Mouse (Mus musculus) midbrain, embryonic 11.5 days (tissue): ENCODE results near the gene C5ar2. TPM values are rescaled to one million over a fixed set of nuclear protein-coding genes. Genes with fewer than 3 reads are reported as not detected.
A peak's percentile ranks its signal among the peaks of the same experiment; 100 is the strongest.

ENCODE experiments used
- ATAC-seq: fragments of 200-750 bp; cut with Nextera tagmentation; 2 replicates; pipeline ENCODE4 v1.8.0; 2017; ENCODE audit warnings: moderate TSS enrichment, moderate library complexity; ENCODE audit not compliant: low FRiP score
- DNase-seq: peaks from one replicate; pipeline ENCODE4 v3.0.0; 2015; ENCODE audit warnings: low spot score; ENCODE audit errors: missing footprints
- H3K27ac ChIP-seq: fragments of 300-500 bp; sonication (generic); 2 replicates; pipeline ENCODE4 v1.5.1; 2014; ENCODE audit warnings: low read depth, low read length
- H3K27me3 ChIP-seq: fragments of 300-500 bp; sonication (generic); 2 replicates; pipeline ENCODE4 v1.6.1; 2014; ENCODE audit warnings: mild to moderate bottlenecking, low read length, moderate library complexity, mixed read lengths; ENCODE audit not compliant: control insufficient read depth, insufficient read depth
- H3K36me3 ChIP-seq: fragments of 300-500 bp; sonication (generic); 2 replicates; pipeline ENCODE4 v1.6.1; 2014; ENCODE audit warnings: mild to moderate bottlenecking, low read length, moderate library complexity, mixed read lengths; ENCODE audit not compliant: control insufficient read depth, insufficient read depth
- H3K4me1 ChIP-seq: fragments of 300-500 bp; sonication (generic); 2 replicates; pipeline ENCODE4 v1.6.1; 2014; ENCODE audit warnings: low read length; ENCODE audit not compliant: control insufficient read depth, insufficient read depth
- H3K4me2 ChIP-seq: fragments of 300-500 bp; sonication (generic); 2 replicates; pipeline ENCODE4 v1.6.1; 2014; ENCODE audit warnings: mild to moderate bottlenecking, moderate library complexity
- H3K4me3 ChIP-seq: fragments of 300-500 bp; sonication (generic); 2 replicates; pipeline ENCODE4 v1.5.1; 2014; ENCODE audit warnings: low read depth, low read length
- H3K9ac ChIP-seq: fragments of 300-500 bp; sonication (generic); 2 replicates; pipeline ENCODE4 v1.6.1; 2014; ENCODE audit warnings: low read length
- H3K9me3 ChIP-seq: fragments of 300-500 bp; sonication (generic); 2 replicates; pipeline ENCODE4 v1.6.1; 2016; ENCODE audit warnings: low read length; ENCODE audit not compliant: control insufficient read depth
- WGBS: fragments of 180-500 bp; shearing (Covaris S2); extraction: QIAGEN DNeasy Blood & Tissue Kit; methylation state at CpG from one replicate; pipeline ENCODE4 v1.1.7; 2014; 5-methylcytosine and 5-hydroxymethylcytosine counted together
- polyA plus RNA-seq: library from polyadenylated mRNA; unstranded; fragments of >200 nt; fragmentation: Nextera tagmentation; extraction: Ambion mirVana; gene quantifications from 2 replicates; pipeline ENCODE4 v1.2.1, GENCODE M21; 2014

The C5ar2 gene
- polyA plus RNA-seq, 1 experiment from 2014 or later: 0.12 TPM

GRCm38 (mm10) chr7:16241787-16242186 is 2.2 kb downstream of the C5ar2 start:
- H3K9me3 ChIP-seq: no peaks in the 10 kb centered on the region
- no peak for DNase-seq
- no peaks in the 10 kb centered on the region for H3K36me3 ChIP-seq

GRCm38 (mm10) chr7:16240978-16241303 is 3.0 kb downstream of the C5ar2 start:
- Histone ChIP-seq H3K9ac (no peak overlapping the region), H3K27ac (no peak overlapping the region), H3K9me3 (no peaks in the 10 kb centered on the region), H3K27me3 (no peaks in the 10 kb centered on the region), H3K36me3 (no peaks in the 10 kb centered on the region), H3K4me2 (no peak overlapping the region), H3K4me1 (no peaks in the 10 kb centered on the region), H3K4me3 (no peak overlapping the region)
- ATAC-seq (no peak), DNase-seq (no peak)
- WGBS: 97% methylated on average over 1 of the region's 1 CpGs

More at GRCm38 (mm10) chr7:16241787-16242186, 2.2 kb downstream of the C5ar2 start:
- 67% methylated on average over 11 of the region's 11 CpGs for WGBS
- Histone ChIP-seq H3K4me3 (no peak overlapping the region), H3K4me2 (no peak overlapping the region), H3K27me3 (no peaks in the 10 kb centered on the region), H3K4me1 (no peaks in the 10 kb centered on the region), H3K9ac (no peak overlapping the region), H3K27ac (no peak overlapping the region)
- no peak for ATAC-seq

- Histone ChIP-seq H3K9me3 (no peaks in the 10 kb centered on the region), H3K4me2 (no peak overlapping the region), H3K27me3 (no peaks in the 10 kb centered on the region), H3K27ac (no peak overlapping the region), H3K4me3 (no peak overlapping the region), H3K4me1 (no peaks in the 10 kb centered on the region), H3K36me3 (no peaks in the 10 kb centered on the region), H3K9ac (no peak overlapping the region)
- 78% methylated on average over 7 of the region's 7 CpGs for WGBS
- ATAC-seq (no peak), DNase-seq (no peak)
Measured at GRCm38 (mm10) chr7:16240281-16240977, 3.5 kb downstream of the C5ar2 start.

GRCm38 (mm10) chr7:16239554-16239997 is 4.4 kb downstream of the C5ar2 start:
- Histone ChIP-seq H3K27ac (no peak overlapping the region), H3K27me3 (no peaks in the 10 kb centered on the region), H3K9ac (no peak overlapping the region), H3K4me3 (no peak overlapping the region), H3K4me2 (no peak overlapping the region), H3K4me1 (no peaks in the 10 kb centered on the region), H3K36me3 (no peaks in the 10 kb centered on the region), H3K9me3 (no peaks in the 10 kb centered on the region)
- WGBS: 72% methylated on average over 9 of the region's 9 CpGs
- ATAC-seq (no peak), DNase-seq (no peak)

- Histone ChIP-seq H3K9me3 (peaks cover 4% of the 10 kb centered on the region; the same call in 1 of the 2 replicates), H3K4me3 (no peak overlapping the region), H3K36me3 (no peaks in the 10 kb centered on the region), H3K27ac (no peak overlapping the region), H3K4me2 (no peak overlapping the region), H3K4me1 (no peaks in the 10 kb centered on the region), H3K27me3 (no peaks in the 10 kb centered on the region), H3K9ac (no peak overlapping the region)
- ATAC-seq (no peak), DNase-seq (no peak)
- 61% methylated on average over 5 of the region's 5 CpGs for WGBS
Measured at GRCm38 (mm10) chr7:16229869-16230268, 14.1 kb downstream of the C5ar2 start.

- peak; percentile 100 for DNase-seq
- 2% methylated on average over 34 of the region's 34 CpGs for WGBS
- H3K4me1 ChIP-seq: peaks cover 4% of the 10 kb centered on the region
Measured at GRCm38 (mm10) chr7:16221582-16222272, 22.2 kb downstream of the C5ar2 start, which contains the start of gene Dhx34. TSS of gene Dhx34 (minus strand) at chr7:16222037.

GRCm38 (mm10) chr7:16213986-16214385 is 30.0 kb downstream of the C5ar2 start:
- H3K36me3 ChIP-seq: peaks cover 17% of the 10 kb centered on the region
- no peak overlapping the region for H3K27ac ChIP-seq
- H3K4me3 ChIP-seq: no peak overlapping the region
- no peaks in the 10 kb centered on the region for H3K4me1 ChIP-seq
- H3K9ac ChIP-seq: no peak overlapping the region
- H3K9me3 ChIP-seq: no peaks in the 10 kb centered on the region
- H3K27me3 ChIP-seq: no peaks in the 10 kb centered on the region
- 91% methylated on average over 9 of the region's 9 CpGs for WGBS
- DNase-seq (no peak), ATAC-seq (no peak)
- H3K4me2 ChIP-seq: no peak overlapping the region

More at GRCm38 (mm10) chr7:16221582-16222272, 22.2 kb downstream of the C5ar2 start, which contains the start of gene Dhx34:
- Histone ChIP-seq H3K9ac (peak within 1 kb of the TSS; percentile 76), H3K9me3 (no peaks in the 10 kb centered on the region), H3K27me3 (no peaks in the 10 kb centered on the region), H3K36me3 (no peaks in the 10 kb centered on the region; the same call in 1 of the 2 replicates), H3K27ac (no peak within 1 kb of the TSS), H3K4me3 (peak within 1 kb of the TSS; percentile 59), H3K4me2 (peak within 1 kb of the TSS; percentile 65)
- peak; percentile 96 for ATAC-seq

- WGBS: 95% methylated on average over 6 of the region's 6 CpGs
Measured at GRCm38 (mm10) chr7:16213196-16213595, 30.8 kb downstream of the C5ar2 start.

GRCm38 (mm10) chr7:16210862-16211365 is 33.0 kb downstream of the C5ar2 start:
- H3K27ac ChIP-seq: no peak overlapping the region
- no peaks in the 10 kb centered on the region for H3K9me3 ChIP-seq
- no peak overlapping the region for H3K4me2 ChIP-seq
- H3K36me3 ChIP-seq: peaks cover 14% of the 10 kb centered on the region
- 84% methylated on average over 12 of the region's 12 CpGs for WGBS
- no peak for ATAC-seq
- no peaks in the 10 kb centered on the region for H3K27me3 ChIP-seq
- no peak for DNase-seq
- H3K4me3 ChIP-seq: no peak overlapping the region
- H3K4me1 ChIP-seq: no peaks in the 10 kb centered on the region
- no peak overlapping the region for H3K9ac ChIP-seq

More at GRCm38 (mm10) chr7:16213196-16213595, 30.8 kb downstream of the C5ar2 start:
- H3K27ac ChIP-seq: no peak overlapping the region
- no peaks in the 10 kb centered on the region for H3K27me3 ChIP-seq
- H3K4me1 ChIP-seq: no peaks in the 10 kb centered on the region
- DNase-seq: no peak
- no peak overlapping the region for H3K4me3 ChIP-seq
- ATAC-seq: no peak
- H3K9me3 ChIP-seq: no peaks in the 10 kb centered on the region
- H3K4me2 ChIP-seq: no peak overlapping the region
- no peak overlapping the region for H3K9ac ChIP-seq
- peaks cover 17% of the 10 kb centered on the region for H3K36me3 ChIP-seq
